ENCODE assay signal across 8 mouse cellular contexts in genomic region chr7:45016761-45017160, GRCm38 (mm10). TPM values are rescaled to one million over a fixed set of nuclear protein-coding genes. Genes with fewer than 3 reads are reported as not detected.
DNase-seq lines count a peak whose midpoint lies in the region; ATAC-seq and TF ChIP-seq lines count a peak whose summit lies in the region.

No protein-coding gene starts in this region.

- no peaks in the 10 kb centered on the region for H3K9me3 ChIP-seq in liver, embryonic 14.5 days (ENCODE audit: control insufficient read depth, low read length)

- no peak for ATAC-seq in liver, embryonic 14.5 days (ENCODE audit: insufficient read depth)

- H3K4me3 ChIP-seq in gastrocnemius, adult 2 months, result peak overlapping the region; percentile 94
- H3K4me3 ChIP-seq in liver, embryonic 14.5 days (ENCODE audit: insufficient read depth in 1 of 2, low read depth in 2 of 2, low read length in 2 of 2), result peak overlapping the region; percentile 78 to 96

- intact Hi-C loops in gastrocnemius, adult 2 months (cut with DNase I), result no loop called here

- H3K4me2 ChIP-seq in liver, embryonic 14.5 days (ENCODE audit: low read depth), result peak overlapping the region; percentile 89

- peaks cover 18 to 32% of the 10 kb centered on the region in 2 experiments for H3K4me1 ChIP-seq in liver, embryonic 14.5 days (replicated peaks; ENCODE audit: control insufficient read depth in 2 of 2, insufficient read depth in 2 of 2, low read length in 1 of 2)

- TF ChIP-seq EP300 in liver, embryonic 14.5 days (IDR thresholded peaks at IDR 0.05; ENCODE audit: low read depth), result no peak

- H3K9ac ChIP-seq in liver, embryonic 14.5 days (replicated peaks), result peak overlapping the region; percentile 82

- peak overlapping the region; percentile 98 for H3K27ac ChIP-seq in gastrocnemius, adult 2 months
- peak overlapping the region; percentile 86 for H3K27ac ChIP-seq in liver, embryonic 14.5 days

- under 1% methylated on average over 4 of the region's 4 CpGs for WGBS in liver, embryonic 14.5 days (ENCODE audit: insufficient replicate concordance)

- TF ChIP-seq CTCF in gastrocnemius, adult 2 months (IDR thresholded peaks at IDR 0.05), result no peak
- TF ChIP-seq CTCF in liver, embryonic 14.5 days (IDR thresholded peaks at IDR 0.05; ENCODE audit: low read depth), result no peak

- peaks cover 13% of the 10 kb centered on the region; the same call in 1 of the 2 replicates for H3K27me3 ChIP-seq in liver, embryonic 14.5 days (ENCODE audit: control insufficient read depth, insufficient read depth, low read length)

- peaks cover 16% of the 10 kb centered on the region for H3K36me3 ChIP-seq in liver, embryonic 14.5 days (replicated peaks; ENCODE audit: control insufficient read depth, insufficient read depth, low read depth)

- DNase-seq in gastrocnemius, adult 2 months, result no peak
- DNase-seq in gastrocnemius, adult 18-20 months (ENCODE audit: low spot score), result no peak
- peak; percentile 18 for DNase-seq in thymus, postnatal 0 days (ENCODE audit: low spot score)
- DNase-seq in thymus, postnatal 25 days, result no peak
- DNase-seq in liver, embryonic 14.5 days (ENCODE audit: low read depth in 3 of 3, low spot score in 3 of 3), result peak in 1 of 3 experiments; percentile 31
- DNase-seq in layer of hippocampus, postnatal 10 days (ENCODE audit: low spot score in 2 of 2), result no peak
- no peak for DNase-seq in frontal cortex, postnatal 10 days (ENCODE audit: low spot score in 2 of 2)
- DNase-seq in frontal cortex, postnatal 36 days (ENCODE audit: low spot score in 2 of 2), result no peak

RNA-seq across cellular contexts. Expression of gene Scaf1, which starts 0.6 kb away (rescaled TPM):
- total RNA-seq in gastrocnemius, adult 2 months (2021), result 10 to 100 TPM; 41.7 to 44.3 TPM
- total RNA-seq in gastrocnemius, adult 18-20 months (2021), result 10 to 100 TPM; 41.3 to 46.2 TPM
- 19.6 and 20.1 TPM in 2 replicates for polyA plus RNA-seq in thymus, postnatal 0 days (2015; fragmentation: Nextera tagmentation; extraction: Ambion mirVana)
- polyA plus RNA-seq in liver, embryonic 14.5 days (2012; rRNA removed), result 16.2 and 16.9 TPM in 2 replicates
- 11.0 and 14.5 TPM in 2 replicates for polyA plus RNA-seq in liver, embryonic 14.5 days (2014; fragmentation: Nextera tagmentation; extraction: Ambion mirVana)
- total RNA-seq in layer of hippocampus, postnatal 10 days (2021), result 100 to 1,000 TPM; 141 to 145 TPM

RNA-seq across cellular contexts. Expression of gene Rras, which starts 1.0 kb away (rescaled TPM):
- total RNA-seq in gastrocnemius, adult 2 months (2021), result 10 to 100 TPM; 22.6 to 25.5 TPM
- total RNA-seq in gastrocnemius, adult 18-20 months (2021), result 10 to 100 TPM; 20.8 to 26.8 TPM
- polyA plus RNA-seq in thymus, postnatal 0 days (2015; fragmentation: Nextera tagmentation; extraction: Ambion mirVana), result 35.8 and 37.0 TPM in 2 replicates
- polyA plus RNA-seq in liver, embryonic 14.5 days (2012; rRNA removed), result 16.3 and 19.7 TPM in 2 replicates
- polyA plus RNA-seq in liver, embryonic 14.5 days (2014; fragmentation: Nextera tagmentation; extraction: Ambion mirVana), result 15.4 and 20.6 TPM in 2 replicates
- 10 to 100 TPM; 12.2 to 12.3 TPM for total RNA-seq in layer of hippocampus, postnatal 10 days (2021)

RNA-seq across cellular contexts. Expression of gene Bcl2l12, which starts 18.2 kb away (rescaled TPM):
- 1 to 10 TPM; 7.6 to 9.7 TPM for total RNA-seq in gastrocnemius, adult 2 months (2021)
- 1 to 10 TPM; 8.4 to 8.5 TPM for total RNA-seq in gastrocnemius, adult 18-20 months (2021)
- polyA plus RNA-seq in thymus, postnatal 0 days (2015; fragmentation: Nextera tagmentation; extraction: Ambion mirVana), result 66.6 and 68.8 TPM in 2 replicates
- polyA plus RNA-seq in liver, embryonic 14.5 days (2012; rRNA removed), result 11.4 and 14.4 TPM in 2 replicates
- 11.7 and 11.9 TPM in 2 replicates for polyA plus RNA-seq in liver, embryonic 14.5 days (2014; fragmentation: Nextera tagmentation; extraction: Ambion mirVana)
- total RNA-seq in layer of hippocampus, postnatal 10 days (2021), result 1 to 10 TPM; 5.4 to 5.5 TPM

RNA-seq across cellular contexts. Expression of gene Irf3, which starts 19.3 kb away (rescaled TPM):
- total RNA-seq in gastrocnemius, adult 2 months (2021), result 10 to 100 TPM; 18.4 to 18.9 TPM
- total RNA-seq in gastrocnemius, adult 18-20 months (2021), result 10 to 100 TPM; 15.0 to 19.1 TPM
- 138 and 145 TPM in 2 replicates for polyA plus RNA-seq in thymus, postnatal 0 days (2015; fragmentation: Nextera tagmentation; extraction: Ambion mirVana)
- 40.3 and 41.0 TPM in 2 replicates for polyA plus RNA-seq in liver, embryonic 14.5 days (2012; rRNA removed)
- 28.0 and 32.1 TPM in 2 replicates for polyA plus RNA-seq in liver, embryonic 14.5 days (2014; fragmentation: Nextera tagmentation; extraction: Ambion mirVana)
- 10 to 100 TPM; 38.1 to 42.5 TPM for total RNA-seq in layer of hippocampus, postnatal 10 days (2021)

RNA-seq across cellular contexts. Expression of gene Prmt1, which starts 30.4 kb away (rescaled TPM):
- 100 to 1,000 TPM; 126 to 136 TPM for total RNA-seq in gastrocnemius, adult 2 months (2021)
- 100 to 1,000 TPM; 119 to 139 TPM for total RNA-seq in gastrocnemius, adult 18-20 months (2021)
- 364 and 365 TPM in 2 replicates for polyA plus RNA-seq in thymus, postnatal 0 days (2015; fragmentation: Nextera tagmentation; extraction: Ambion mirVana)
- polyA plus RNA-seq in liver, embryonic 14.5 days (2012; rRNA removed), result 168 and 174 TPM in 2 replicates
- polyA plus RNA-seq in liver, embryonic 14.5 days (2014; fragmentation: Nextera tagmentation; extraction: Ambion mirVana), result 50.4 and 51.2 TPM in 2 replicates
- total RNA-seq in layer of hippocampus, postnatal 10 days (2021), result 100 to 1,000 TPM; 232 to 248 TPM
